Mouse (Mus musculus): ENCODE data around the gene Npw. TPM values are rescaled to one million over a fixed set of nuclear protein-coding genes. Genes with fewer than 3 reads are reported as not detected.
"Not testable (repeated sequence)": the region's sequence is repeated elsewhere in the genome, so short reads cannot be mapped to it uniquely, and the experiment has no call there.

Npw gene
- total RNA-seq, 1 experiment from 2014 or later, result not detected

GRCm38 (mm10) chr17:24676187-24676586 lies 17.9 kb upstream of the Npw start:
- ATAC-seq (ENCODE audit: extremely low read depth, insufficient number of reproducible peaks, low FRiP score, poor library complexity, severe bottlenecking), result peak; percentile 71

DNA sequence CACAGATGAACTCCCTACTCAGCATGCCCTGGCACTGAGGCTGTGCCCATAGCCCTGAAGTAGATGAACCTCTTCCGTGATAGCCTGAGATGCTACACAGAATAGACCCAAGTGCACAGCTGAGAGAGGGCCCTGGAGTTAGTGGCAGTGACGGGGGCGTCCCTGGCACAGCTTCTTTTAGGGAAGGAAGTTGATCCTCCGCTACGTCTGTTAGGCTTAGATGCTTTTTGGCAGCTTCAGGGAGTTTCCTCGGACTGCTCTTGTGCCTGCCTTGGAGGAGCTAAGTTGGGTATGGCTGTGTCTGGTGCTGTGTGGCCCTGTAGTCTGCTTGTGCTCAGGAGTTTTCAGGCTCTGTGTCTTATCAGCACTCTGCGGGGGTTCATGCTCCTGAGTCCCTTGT lies 16.0 kb upstream of the Npw start:
- no peak for ATAC-seq (ENCODE audit: extremely low read depth, insufficient number of reproducible peaks, low FRiP score, poor library complexity, severe bottlenecking)

DNA sequence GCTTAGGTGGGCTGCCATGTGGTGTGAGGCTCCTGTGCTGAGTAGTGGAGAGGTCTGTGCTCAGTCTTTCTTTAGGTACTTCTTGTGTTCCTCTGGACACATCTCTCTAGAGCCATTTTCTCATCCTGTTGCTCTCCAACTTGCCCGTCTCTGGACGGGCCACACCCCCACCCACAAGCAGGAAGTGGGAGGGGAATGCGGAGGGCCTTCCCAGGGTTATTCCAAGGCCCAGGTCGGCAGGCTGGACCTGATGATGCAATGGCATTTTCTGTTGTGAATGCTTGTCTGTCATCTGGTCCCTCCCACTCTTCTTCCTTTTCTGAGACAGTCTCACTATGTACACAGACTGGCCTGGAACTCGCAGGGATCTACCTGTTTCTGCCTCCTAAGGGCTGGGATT lies 13.9 kb upstream of the Npw start:
- ATAC-seq (ENCODE audit: extremely low read depth, insufficient number of reproducible peaks, low FRiP score, poor library complexity, severe bottlenecking), result no peak

DNA sequence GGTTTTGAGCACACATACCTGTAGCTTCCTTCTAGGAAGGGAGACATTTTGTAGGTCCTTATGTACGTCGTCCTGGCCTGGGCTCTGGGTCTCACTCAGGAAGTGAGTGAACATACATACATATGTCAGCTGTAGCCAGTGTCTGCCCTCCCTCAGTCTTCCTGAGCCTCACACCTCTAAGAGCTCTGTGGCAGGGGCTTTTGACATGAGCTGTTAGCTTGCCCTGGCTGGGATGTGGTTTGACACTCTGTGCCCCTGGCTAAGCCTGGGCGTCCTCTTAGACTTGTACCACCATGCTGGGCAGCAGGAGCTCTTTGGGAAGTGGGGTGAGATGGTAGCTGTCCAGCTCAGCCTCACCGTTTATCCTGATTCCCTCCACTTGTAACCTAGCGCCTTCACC lies 13.1 kb upstream of the Npw start:
- no peak for ATAC-seq (ENCODE audit: extremely low read depth, insufficient number of reproducible peaks, low FRiP score, poor library complexity, severe bottlenecking)

DNA sequence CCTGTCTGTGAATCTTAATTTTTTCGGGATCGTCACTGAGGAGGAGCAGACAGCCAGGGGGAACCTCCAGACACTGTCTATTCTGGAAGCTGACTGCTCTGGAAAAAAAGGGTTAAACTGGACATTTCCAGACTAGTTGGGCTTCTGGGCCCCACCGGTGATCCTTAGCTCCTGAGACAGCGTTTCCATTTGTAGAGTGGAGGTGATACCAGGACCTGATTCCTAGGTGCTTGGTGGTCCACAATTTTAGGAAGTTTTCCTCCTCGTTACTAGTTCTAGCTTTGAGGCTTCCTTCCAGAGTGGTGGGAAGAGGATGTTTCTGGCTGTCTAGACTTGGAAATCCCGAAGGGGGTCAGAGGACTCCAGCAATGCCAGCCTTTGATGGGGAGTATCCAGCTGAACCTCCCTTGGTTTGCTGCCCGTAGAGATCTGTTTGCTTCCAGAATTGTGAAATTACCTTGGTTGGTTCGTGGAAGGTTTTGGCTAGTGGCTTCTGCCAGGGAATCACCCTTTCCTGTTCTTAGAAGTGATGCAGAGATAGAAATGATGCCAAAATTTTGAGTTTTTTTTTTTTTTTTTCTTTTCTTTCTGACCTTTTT lies 12.1 kb upstream of the Npw start:
- no peak for ATAC-seq (ENCODE audit: extremely low read depth, insufficient number of reproducible peaks, low FRiP score, poor library complexity, severe bottlenecking)

GRCm38 (mm10) chr17:24669545-24670245 lies 11.4 kb upstream of the Npw start, which contains the start of gene Zfp598:
TSS of gene Zfp598 (plus strand) at chr17:24669687.
- peak; percentile 91 for ATAC-seq (ENCODE audit: extremely low read depth, insufficient number of reproducible peaks, low FRiP score, poor library complexity, severe bottlenecking)

- not testable (repeated sequence) for ATAC-seq (ENCODE audit: extremely low read depth, insufficient number of reproducible peaks, low FRiP score, poor library complexity, severe bottlenecking)
Observed at GRCm38 (mm10) chr17:24669214-24669544, 10.9 kb upstream of the Npw start.

GRCm38 (mm10) chr17:24667416-24667815 lies 9.2 kb upstream of the Npw start:
- peak; percentile 71 for ATAC-seq (ENCODE audit: extremely low read depth, insufficient number of reproducible peaks, low FRiP score, poor library complexity, severe bottlenecking)

DNA sequence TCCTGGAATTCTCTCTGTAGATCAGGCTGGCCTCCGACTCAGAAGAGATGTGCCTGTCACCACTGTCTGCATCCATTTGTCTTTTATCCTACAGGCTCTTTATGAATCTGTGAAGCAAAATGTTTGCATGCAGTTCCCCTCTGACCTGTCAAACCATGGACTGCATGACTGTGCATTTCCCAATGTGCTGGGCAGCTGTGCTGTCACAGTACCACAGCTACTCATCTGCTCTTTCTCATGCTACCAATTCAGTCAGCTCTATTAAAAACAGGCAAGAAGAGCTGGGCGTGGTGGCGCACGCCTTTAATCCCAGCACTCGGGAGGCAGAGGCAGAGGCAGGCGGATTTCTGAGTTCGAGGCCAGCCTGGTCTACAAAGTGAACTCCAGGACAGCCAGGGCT lies 8.8 kb upstream of the Npw start:
- ATAC-seq (ENCODE audit: extremely low read depth, insufficient number of reproducible peaks, low FRiP score, poor library complexity, severe bottlenecking), result not testable (repeated sequence)

GRCm38 (mm10) chr17:24654969-24655368 lies 3.3 kb downstream of the Npw start:
- ATAC-seq (ENCODE audit: extremely low read depth, insufficient number of reproducible peaks, low FRiP score, poor library complexity, severe bottlenecking), result no peak

- peak; percentile 77 for ATAC-seq (ENCODE audit: extremely low read depth, insufficient number of reproducible peaks, low FRiP score, poor library complexity, severe bottlenecking)
Observed at GRCm38 (mm10) chr17:24653967-24654710, 4.1 kb downstream of the Npw start.

GRCm38 (mm10) chr17:24651835-24652234 lies 6.4 kb downstream of the Npw start:
- ATAC-seq (ENCODE audit: extremely low read depth, insufficient number of reproducible peaks, low FRiP score, poor library complexity, severe bottlenecking), result no peak

- ATAC-seq (ENCODE audit: extremely low read depth, insufficient number of reproducible peaks, low FRiP score, poor library complexity, severe bottlenecking), result no peak
Observed at GRCm38 (mm10) chr17:24650766-24651165, 7.5 kb downstream of the Npw start.

GRCm38 (mm10) chr17:24650070-24650616 lies 8.1 kb downstream of the Npw start, which contains the start of gene Slc9a3r2:
TSS of gene Slc9a3r2 (minus strand) at chr17:24650327.
- ATAC-seq (ENCODE audit: extremely low read depth, insufficient number of reproducible peaks, low FRiP score, poor library complexity, severe bottlenecking), result no peak

- peak; percentile 7; the same call in 1 of the 2 replicates for ATAC-seq (ENCODE audit: extremely low read depth, insufficient number of reproducible peaks, low FRiP score, poor library complexity, severe bottlenecking)
Observed at GRCm38 (mm10) chr17:24649581-24650069, 8.6 kb downstream of the Npw start.

- no peak for ATAC-seq (ENCODE audit: extremely low read depth, insufficient number of reproducible peaks, low FRiP score, poor library complexity, severe bottlenecking)
Observed at GRCm38 (mm10) chr17:24648731-24649377, 9.4 kb downstream of the Npw start.

DNA sequence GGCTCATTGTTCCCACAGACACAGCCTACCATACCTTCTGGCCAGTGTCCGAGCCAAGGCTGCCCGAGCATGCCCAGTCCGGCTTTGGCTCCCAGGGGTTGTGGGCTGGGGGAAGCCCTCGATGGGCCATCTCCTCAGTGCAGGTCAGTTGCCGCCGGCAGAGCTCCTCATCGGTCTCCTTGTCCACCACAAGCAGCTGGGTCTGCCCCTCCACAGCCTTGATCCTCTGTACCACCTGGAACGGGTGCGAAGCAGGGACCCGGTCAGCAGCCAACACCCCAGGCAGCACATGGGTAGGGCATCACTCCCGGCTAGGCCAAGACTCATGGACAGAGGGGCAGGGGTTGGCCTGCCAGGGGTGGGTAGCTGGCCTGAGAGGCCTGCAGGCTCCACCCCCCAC lies 10.8 kb downstream of the Npw start:
- ATAC-seq (ENCODE audit: extremely low read depth, insufficient number of reproducible peaks, low FRiP score, poor library complexity, severe bottlenecking), result no peak

DNA sequence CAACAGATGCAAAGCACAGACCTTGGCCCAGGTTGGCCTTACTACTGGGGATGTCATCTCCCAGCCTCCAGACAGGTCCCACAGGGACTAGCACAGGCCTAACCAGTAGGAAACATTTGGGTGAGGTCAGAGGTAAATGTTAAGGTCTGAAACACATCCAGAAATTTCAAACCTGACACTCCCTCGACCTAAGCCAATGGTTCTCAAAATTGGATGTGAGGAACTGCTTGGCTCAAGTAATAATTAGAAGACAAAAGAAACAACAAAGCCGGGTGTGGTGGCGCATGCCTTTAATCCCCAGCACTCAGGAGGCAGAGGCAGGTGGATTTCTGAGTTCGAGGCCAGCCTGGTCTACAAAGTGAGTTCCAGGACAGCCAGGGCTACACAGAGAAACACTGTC lies 11.9 kb downstream of the Npw start:
- ATAC-seq (ENCODE audit: extremely low read depth, insufficient number of reproducible peaks, low FRiP score, poor library complexity, severe bottlenecking), result no peak

DNA sequence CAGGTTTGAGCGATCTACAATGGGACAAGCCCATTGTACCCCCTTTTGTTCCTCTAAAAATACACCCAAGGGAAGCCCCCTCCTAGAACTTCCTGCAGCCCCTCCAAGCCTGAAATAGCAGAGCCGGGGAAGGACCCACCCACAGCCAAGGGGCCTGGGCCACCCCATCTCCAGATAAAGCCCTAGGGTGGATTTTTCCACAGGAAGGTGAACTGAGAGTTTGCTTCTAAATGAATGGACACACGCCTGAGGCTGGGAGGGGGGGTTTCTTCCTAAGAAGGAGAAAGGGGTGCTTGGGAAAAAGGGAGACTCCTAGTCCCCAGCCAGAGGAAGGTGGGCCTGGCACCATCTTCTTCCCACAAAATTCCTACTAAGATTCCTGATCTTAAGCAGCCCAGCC lies 12.3 kb downstream of the Npw start:
- no peak for ATAC-seq (ENCODE audit: extremely low read depth, insufficient number of reproducible peaks, low FRiP score, poor library complexity, severe bottlenecking)
